Mouse (Mus musculus): ENCODE measurements around the gene Dhtkd1. TPM values are rescaled to one million over a fixed set of nuclear protein-coding genes. Genes with fewer than 3 reads are reported as not detected.
A peak's percentile ranks its signal among the peaks of the same experiment; 100 is the strongest.
"Not testable (repeated sequence)": the region's sequence is repeated elsewhere in the genome, so short reads cannot be mapped to it uniquely, and the experiment has no call there.

Dhtkd1 gene
- total and polyA plus RNA-seq, 3 experiments, result 1.5 to 1.6 TPM; not detected in 1

DNA sequence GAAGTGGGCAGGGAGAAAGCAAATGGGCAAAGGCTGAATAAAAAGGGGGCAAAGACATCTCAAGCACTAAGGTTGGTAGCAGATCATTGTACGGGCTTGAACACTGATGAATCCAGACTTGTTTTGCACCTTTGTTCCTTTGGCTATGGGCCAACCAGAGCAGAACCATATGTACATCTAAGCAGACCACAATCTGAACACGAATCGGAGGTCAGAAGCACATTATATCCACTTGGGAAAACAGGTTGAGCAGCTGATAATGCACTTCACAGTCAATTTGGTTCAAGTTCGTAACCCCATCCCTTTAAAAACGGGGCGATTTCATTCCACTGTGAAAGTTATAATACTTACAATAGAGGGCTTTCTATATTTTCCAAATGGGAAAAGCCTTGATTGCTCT is 7.7 kb upstream of the Dhtkd1 start (continued):
- TF ChIP-seq NRF1 (IDR thresholded peaks at IDR 0.05; ENCODE audit: insufficient read depth, low read depth, low read length, poor library complexity, severe bottlenecking) (no peak), MAZ (IDR thresholded peaks at IDR 0.05; ENCODE audit: low read depth, low read length) (no peak), CTCF (IDR thresholded peaks at IDR 0.05 in 2 of 3, conservative IDR thresholded peaks at IDR 0.05 in 1 of 3; ENCODE audit: control insufficient read depth in 1 of 3, insufficient read depth in 1 of 3, low read depth in 2 of 3, low read length in 3 of 3, poor library complexity in 1 of 3, severe bottlenecking in 1 of 3) (no peak), POLR2AphosphoS2 (IDR thresholded peaks at IDR 0.05; ENCODE audit: low read length) (peak; percentile 46; the same call in 1 of the 2 replicates), MAFK (IDR thresholded peaks at IDR 0.05; ENCODE audit: borderline replicate concordance, low read depth, low read length) (no peak), ZMIZ1 (IDR thresholded peaks at IDR 0.05; ENCODE audit: low read depth, low read length) (no peak), ELF1 (IDR thresholded peaks at IDR 0.05; ENCODE audit: low read depth, low read length) (no peak), ZNF384 (IDR thresholded peaks at IDR 0.05; ENCODE audit: low read depth, low read length) (no peak), TBP (IDR thresholded peaks at IDR 0.05; ENCODE audit: low read depth, low read length) (no peak), GABPA (IDR thresholded peaks at IDR 0.05; ENCODE audit: low read depth, low read length) (0 out of 2 replicates have a peak, but pooled peaks have one; percentile 5), GATA1 (IDR thresholded peaks at IDR 0.05; ENCODE audit: low read depth, low read length) (peak; percentile 30; the same call in 1 of the 2 replicates), POLR2AphosphoS5 (IDR thresholded peaks at IDR 0.05; ENCODE audit: borderline replicate concordance, low read depth, low read length) (no peak), RCOR1 (IDR thresholded peaks at IDR 0.05; ENCODE audit: low read depth, low read length) (0 out of 2 replicates have a peak, but pooled peaks have one; percentile 19), BHLHE40 (IDR thresholded peaks at IDR 0.05; ENCODE audit: borderline replicate concordance, low read depth, low read length) (no peak), ZKSCAN1 (IDR thresholded peaks at IDR 0.05; ENCODE audit: low read depth, low read length) (no peak), CHD1 (IDR thresholded peaks at IDR 0.05; ENCODE audit: low read depth, low read length) (no peak), MXI1 (IDR thresholded peaks at IDR 0.05; ENCODE audit: low read depth, low read length) (peak; percentile 58; the same call in 1 of the 2 replicates)

DNA sequence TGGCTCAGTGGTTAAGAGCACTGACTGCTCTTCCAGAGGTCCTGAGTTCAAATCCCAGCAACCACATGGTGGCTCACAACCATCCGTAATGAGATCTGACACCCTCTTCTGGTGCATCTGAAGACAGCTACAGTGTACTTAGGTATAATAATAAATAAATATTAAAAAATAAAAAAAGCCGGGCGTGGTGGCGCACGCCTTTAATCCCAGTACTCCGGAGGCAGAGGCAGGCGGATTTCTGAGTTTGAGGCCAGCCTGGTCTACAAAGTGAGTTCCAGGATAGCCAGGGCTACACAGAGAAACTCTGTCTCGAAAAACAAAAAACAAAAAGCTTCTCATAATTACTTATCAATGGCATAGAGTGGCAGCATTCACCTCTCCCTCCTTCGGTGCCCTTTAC is 7.2 kb upstream of the Dhtkd1 start:
- not testable (repeated sequence) for H3K27me3 ChIP-seq (ENCODE audit: control insufficient read depth in 1 of 2, insufficient read depth in 2 of 2, low read length in 2 of 2); H3K9me3 ChIP-seq (replicated peaks; ENCODE audit: insufficient read depth, low read length); H3K27ac ChIP-seq (ENCODE audit: control insufficient read depth, low read depth, low read length); DNase-seq (ENCODE audit: low read depth, low spot score)
- peak overlapping the region; percentile 79 to 90; a peak in 3 of 4 replicates for H3K4me3 ChIP-seq (ENCODE audit: control insufficient read depth in 1 of 2, insufficient read depth in 1 of 2, low read depth in 2 of 2, low read length in 2 of 2)
- peaks cover 11 to 14% of the 10 kb centered on the region in 2 experiments for H3K4me1 ChIP-seq (ENCODE audit: control insufficient read depth in 1 of 2, insufficient read depth in 2 of 2, low read length in 2 of 2)
- H3K36me3 ChIP-seq (ENCODE audit: control insufficient read depth in 1 of 2, insufficient read depth in 2 of 2, low read length in 2 of 2), result peaks cover 6 to 23% of the 10 kb centered on the region in 2 experiments; a peak in 3 of 4 replicates
- H3K79me2 ChIP-seq (ENCODE audit: control insufficient read depth, insufficient read depth, low read length, poor library complexity), result peaks cover 24% of the 10 kb centered on the region
- peak overlapping the region; percentile 91; the same call in 1 of the 2 replicates for H3K9ac ChIP-seq (ENCODE audit: control insufficient read depth, low read depth, low read length, poor library complexity, severe bottlenecking)

DNA sequence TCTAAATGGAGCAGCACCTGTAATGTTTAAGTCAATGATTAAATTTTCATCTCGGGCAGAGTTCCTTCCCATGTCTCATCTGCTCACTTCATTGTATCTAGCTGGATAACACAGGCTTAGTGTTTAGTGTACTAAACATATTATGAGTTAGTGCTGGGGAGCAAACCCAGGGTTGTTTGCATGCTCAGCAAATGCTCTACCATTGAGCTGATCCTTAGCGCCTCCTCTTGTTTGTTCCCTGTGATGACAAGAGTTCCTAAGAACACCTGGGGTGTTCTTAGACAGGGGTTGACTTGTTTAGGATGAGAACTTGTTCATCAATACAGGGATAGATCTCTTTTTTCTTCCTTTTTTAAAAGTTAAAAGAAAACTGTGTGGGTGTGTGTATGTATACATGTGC is 6.4 kb upstream of the Dhtkd1 start:
- Histone ChIP-seq H3K27me3 (ENCODE audit: control insufficient read depth in 1 of 2, insufficient read depth in 2 of 2, low read length in 2 of 2) (no peaks in the 10 kb centered on the region), H3K27ac (ENCODE audit: control insufficient read depth, low read depth, low read length) (no peak overlapping the region), H3K9ac (ENCODE audit: control insufficient read depth, low read depth, low read length, poor library complexity, severe bottlenecking) (no peak overlapping the region), H3K4me3 (ENCODE audit: control insufficient read depth in 1 of 2, insufficient read depth in 1 of 2, low read depth in 2 of 2, low read length in 2 of 2) (no peak overlapping the region), H3K9me3 (replicated peaks; ENCODE audit: insufficient read depth, low read length) (no peaks in the 10 kb centered on the region), H3K4me1 (ENCODE audit: control insufficient read depth in 1 of 2, insufficient read depth in 2 of 2, low read length in 2 of 2) (peaks cover 11 to 17% of the 10 kb centered on the region in 2 experiments), H3K36me3 (ENCODE audit: control insufficient read depth in 1 of 2, insufficient read depth in 2 of 2, low read length in 2 of 2) (peaks cover under 1 to 21% of the 10 kb centered on the region in 2 experiments; a peak in 2 of 4 replicates), H3K79me2 (ENCODE audit: control insufficient read depth, insufficient read depth, low read length, poor library complexity) (peaks cover 22% of the 10 kb centered on the region)
- DNase-seq (ENCODE audit: low read depth, low spot score), result no peak
- TF ChIP-seq ELF1 (IDR thresholded peaks at IDR 0.05; ENCODE audit: low read depth, low read length) (no peak), MYC (IDR thresholded peaks at IDR 0.05; ENCODE audit: low read depth, low read length) (no peak), MYB (IDR thresholded peaks at IDR 0.05; ENCODE audit: low read depth, low read length) (no peak), POLR2A (IDR thresholded peaks at IDR 0.05; ENCODE audit: control insufficient read depth in 1 of 2, insufficient read depth in 1 of 2, low read depth in 1 of 2, low read length in 2 of 2, poor library complexity in 1 of 2) (no peak), CTCF (IDR thresholded peaks at IDR 0.05 in 2 of 3, conservative IDR thresholded peaks at IDR 0.05 in 1 of 3; ENCODE audit: control insufficient read depth in 1 of 3, insufficient read depth in 1 of 3, low read depth in 2 of 3, low read length in 3 of 3, poor library complexity in 1 of 3, severe bottlenecking in 1 of 3) (no peak; a peak in 1 of 6 replicates), KAT2A (conservative IDR thresholded peaks at IDR 0.05; ENCODE audit: low read depth, low read length) (no peak), NELFE (IDR thresholded peaks at IDR 0.05; ENCODE audit: low read depth, low read length) (no peak), MXI1 (IDR thresholded peaks at IDR 0.05; ENCODE audit: low read depth, low read length) (no peak), USF1 (IDR thresholded peaks at IDR 0.05; ENCODE audit: low read depth, low read length) (no peak)
